26 mouse cellular contexts compared by ENCODE assay signal in the genomic region with DNA sequence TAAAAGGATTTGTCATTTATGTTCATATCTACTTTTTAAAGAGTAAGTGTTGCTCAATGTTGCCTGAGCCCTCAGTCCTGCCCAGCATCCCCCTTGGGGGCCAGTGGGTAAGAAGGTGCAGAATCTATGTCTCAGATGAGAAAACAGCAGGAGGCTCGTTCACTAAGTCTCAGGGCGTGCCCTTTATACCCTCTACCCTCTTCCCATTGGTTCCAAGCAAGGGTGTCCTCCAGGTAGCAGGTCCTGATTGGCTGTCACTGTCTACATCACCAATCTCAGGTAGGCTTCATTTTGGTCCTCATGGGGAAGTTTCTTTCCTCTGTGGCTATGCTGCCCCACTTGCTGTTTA.
DNase-seq lines count a peak whose midpoint lies in the region; ATAC-seq and TF ChIP-seq lines count a peak whose summit lies in the region.
"Had no signal": no experiment of that assay in that cellular context is flagged by ENCODE, and none has a peak within 500 bp of the region (broad histone marks: within the 10 kb centered on the region; RNA-seq: fewer than 3 reads in every experiment).

No protein-coding gene starts in this region.

- no peak for DNase-seq in hindbrain, embryonic 11.5 days (ENCODE audit: low spot score)
- DNase-seq in hindbrain, embryonic 14.5 days (ENCODE audit: low spot score), result no peak
- no peak for DNase-seq in midbrain, postnatal 0 days (ENCODE audit: low spot score)
- DNase-seq in c-Kit-positive CD71-positive TER-119-positive erythroid progenitor cells, embryonic 14.5 days (ENCODE audit: low spot score), result no peak
- DNase-seq: adrenal gland, postnatal 25 days; B cell, adult 2 months; cerebellum, adult 18-20 months; gastrocnemius, adult 2 months; gastrocnemius, postnatal 36 days; heart, adult 18-20 months; heart, postnatal 36 days; kidney, adult 11 months; kidney, postnatal 14 days; lung, embryonic 14.5 days; lung, postnatal 14 days; right cerebral cortex, postnatal 25 days; thymus, postnatal 14 days had no signal

- no peak overlapping the region for H3K4me3 ChIP-seq in hindbrain, embryonic 13.5 days
- H3K4me3 ChIP-seq in hindbrain, embryonic 11.5 days (ENCODE audit: low read depth, low read length), result no peak overlapping the region
- H3K4me3 ChIP-seq in hindbrain, embryonic 14.5 days (replicated peaks; ENCODE audit: low read length), result no peak overlapping the region
- H3K4me3 ChIP-seq in hindbrain, embryonic 15.5 days, result no peak overlapping the region
- no peak overlapping the region for H3K4me3 ChIP-seq in midbrain, postnatal 0 days (ENCODE audit: low read depth, low read length)
- H3K4me3 ChIP-seq: embryonic facial prominence, embryonic 13.5 days; gastrocnemius, adult 2 months; left cerebral cortex, adult 2 months; limb, embryonic 12.5 days; liver, embryonic 15.5 days had no signal

- no peaks in the 10 kb centered on the region for H3K36me3 ChIP-seq in hindbrain, embryonic 13.5 days
- H3K36me3 ChIP-seq in hindbrain, embryonic 11.5 days (ENCODE audit: control insufficient read depth, insufficient read depth, low read length), result no peaks in the 10 kb centered on the region
- no peaks in the 10 kb centered on the region for H3K36me3 ChIP-seq in hindbrain, embryonic 14.5 days (replicated peaks; ENCODE audit: control insufficient read depth, insufficient read depth)
- H3K36me3 ChIP-seq in hindbrain, embryonic 15.5 days, result no peaks in the 10 kb centered on the region
- no peaks in the 10 kb centered on the region for H3K36me3 ChIP-seq in midbrain, postnatal 0 days (ENCODE audit: insufficient read depth, low read length)
- H3K36me3 ChIP-seq: embryonic facial prominence, embryonic 13.5 days; limb, embryonic 12.5 days; liver, embryonic 15.5 days had no signal

- H3K4me2 ChIP-seq in hindbrain, embryonic 13.5 days, result 0 out of 2 replicates have a peak overlapping the region, but pooled peaks have one; percentile 15
- H3K4me2 ChIP-seq in hindbrain, embryonic 11.5 days (replicated peaks; ENCODE audit: low read depth, low read length), result no peak overlapping the region
- peak overlapping the region; percentile 34 for H3K4me2 ChIP-seq in hindbrain, embryonic 14.5 days (replicated peaks)
- H3K4me2 ChIP-seq in hindbrain, embryonic 15.5 days, result peak overlapping the region; percentile 30; the same call in 1 of the 2 replicates
- H3K4me2 ChIP-seq in midbrain, postnatal 0 days (ENCODE audit: low read depth, low read length, poor library complexity, severe bottlenecking), result no peak overlapping the region
- H3K4me2 ChIP-seq: embryonic facial prominence, embryonic 13.5 days; heart, embryonic 11.5 days; limb, embryonic 12.5 days; liver, embryonic 15.5 days; lung, embryonic 14.5 days had no signal

- no peak for TF ChIP-seq CTCF in midbrain, postnatal 0 days (IDR thresholded peaks at IDR 0.05)

- no peaks in the 10 kb centered on the region for H3K9me3 ChIP-seq in hindbrain, embryonic 13.5 days
- no peaks in the 10 kb centered on the region for H3K9me3 ChIP-seq in hindbrain, embryonic 11.5 days (ENCODE audit: control insufficient read depth, low read length)
- H3K9me3 ChIP-seq in hindbrain, embryonic 14.5 days (ENCODE audit: control insufficient read depth, low read length), result no peaks in the 10 kb centered on the region
- H3K9me3 ChIP-seq in hindbrain, embryonic 15.5 days, result no peaks in the 10 kb centered on the region
- H3K9me3 ChIP-seq in midbrain, postnatal 0 days (ENCODE audit: low read length), result no peaks in the 10 kb centered on the region
- H3K9me3 ChIP-seq: embryonic facial prominence, embryonic 13.5 days; limb, embryonic 12.5 days; liver, embryonic 15.5 days had no signal

- no peaks in the 10 kb centered on the region; the same call in 1 of the 2 replicates for H3K4me1 ChIP-seq in hindbrain, embryonic 13.5 days (replicated peaks)
- no peaks in the 10 kb centered on the region for H3K4me1 ChIP-seq in hindbrain, embryonic 11.5 days (replicated peaks; ENCODE audit: control insufficient read depth, insufficient read depth, low read length)
- H3K4me1 ChIP-seq in hindbrain, embryonic 14.5 days (replicated peaks; ENCODE audit: control insufficient read depth, insufficient read depth, low read length), result peaks cover 10% of the 10 kb centered on the region; the same call in 1 of the 2 replicates
- no peaks in the 10 kb centered on the region for H3K4me1 ChIP-seq in hindbrain, embryonic 15.5 days (replicated peaks)
- no peaks in the 10 kb centered on the region for H3K4me1 ChIP-seq in midbrain, postnatal 0 days (ENCODE audit: insufficient read depth, low read length)
- H3K4me1 ChIP-seq: embryonic facial prominence, embryonic 13.5 days; limb, embryonic 12.5 days; liver, embryonic 15.5 days had no signal

- H3K27ac ChIP-seq in hindbrain, embryonic 13.5 days, result peak overlapping the region; percentile 67
- H3K27ac ChIP-seq in hindbrain, embryonic 11.5 days (ENCODE audit: low read depth, low read length), result no peak overlapping the region
- H3K27ac ChIP-seq in hindbrain, embryonic 14.5 days, result peak overlapping the region; percentile 82
- peak overlapping the region; percentile 67; the same call in 1 of the 2 replicates for H3K27ac ChIP-seq in hindbrain, embryonic 15.5 days (replicated peaks)
- H3K27ac ChIP-seq in midbrain, postnatal 0 days (ENCODE audit: low read depth, low read length), result peak overlapping the region; percentile 71; the same call in 1 of the 2 replicates
- H3K27ac ChIP-seq: embryonic facial prominence, embryonic 13.5 days; gastrocnemius, adult 2 months; limb, embryonic 12.5 days; liver, embryonic 15.5 days had no signal

- H3K9ac ChIP-seq in hindbrain, embryonic 13.5 days, result no peak overlapping the region
- no peak overlapping the region for H3K9ac ChIP-seq in hindbrain, embryonic 11.5 days (ENCODE audit: low read depth, low read length)
- H3K9ac ChIP-seq in hindbrain, embryonic 14.5 days, result no peak overlapping the region
- H3K9ac ChIP-seq in hindbrain, embryonic 15.5 days, result no peak overlapping the region
- H3K9ac ChIP-seq in midbrain, postnatal 0 days (replicated peaks; ENCODE audit: low read length, poor library complexity, severe bottlenecking), result no peak overlapping the region
- H3K9ac ChIP-seq: embryonic facial prominence, embryonic 13.5 days; limb, embryonic 12.5 days; liver, embryonic 15.5 days; lung, embryonic 14.5 days had no signal

- ATAC-seq in hindbrain, embryonic 13.5 days (ENCODE audit: low FRiP score), result peak; percentile 73
- no peak for ATAC-seq in hindbrain, embryonic 11.5 days (ENCODE audit: low FRiP score)
- peak; percentile 42; the same call in 1 of the 2 replicates for ATAC-seq in hindbrain, embryonic 14.5 days (ENCODE audit: low FRiP score)
- peak; percentile 51; the same call in 1 of the 2 replicates for ATAC-seq in hindbrain, embryonic 15.5 days (ENCODE audit: low FRiP score, low read depth)
- ATAC-seq in midbrain, postnatal 0 days (ENCODE audit: low FRiP score), result no peak
- no peak for ATAC-seq in megakaryocyte progenitor cell, adult 5-6 weeks (replicated peaks; ENCODE audit: poor library complexity)
- ATAC-seq: inflammation-experienced regulatory T-cells, adult 6 months had no signal

- 76% methylated on average over 2 of the region's 2 CpGs for WGBS in hindbrain, embryonic 13.5 days
- 72% methylated on average over 2 of the region's 2 CpGs for WGBS in hindbrain, embryonic 11.5 days
- 69% methylated on average over 2 of the region's 2 CpGs for WGBS in hindbrain, embryonic 14.5 days
- WGBS in hindbrain, embryonic 15.5 days, result 80% methylated on average over 2 of the region's 2 CpGs
- 71% methylated on average over 2 of the region's 2 CpGs for WGBS in midbrain, postnatal 0 days

- H3K27me3 ChIP-seq in hindbrain, embryonic 13.5 days, result no peaks in the 10 kb centered on the region
- H3K27me3 ChIP-seq in hindbrain, embryonic 11.5 days (ENCODE audit: control insufficient read depth, insufficient read depth, low read length), result no peaks in the 10 kb centered on the region
- no peaks in the 10 kb centered on the region for H3K27me3 ChIP-seq in hindbrain, embryonic 14.5 days (ENCODE audit: control insufficient read depth, insufficient read depth, low read length)
- no peaks in the 10 kb centered on the region for H3K27me3 ChIP-seq in hindbrain, embryonic 15.5 days
- H3K27me3 ChIP-seq in midbrain, postnatal 0 days (ENCODE audit: insufficient read depth, low read length), result no peaks in the 10 kb centered on the region
- H3K27me3 ChIP-seq: embryonic facial prominence, embryonic 13.5 days; limb, embryonic 12.5 days; liver, embryonic 15.5 days had no signal

Comparison
In these comparisons a context has a peak if more than half of its experiments do, and no peak if none do; other contexts are left out.
1. ATAC-seq: peak in hindbrain, embryonic 13.5 days (single experiment), hindbrain, embryonic 14.5 days (single experiment) and hindbrain, embryonic 15.5 days (single experiment); none in hindbrain, embryonic 11.5 days (single experiment), midbrain, postnatal 0 days (single experiment) and megakaryocyte progenitor cell, adult 5-6 weeks (single experiment).
2. H3K4me2 ChIP-seq: peak in hindbrain, embryonic 13.5 days (single experiment), hindbrain, embryonic 14.5 days (single experiment) and hindbrain, embryonic 15.5 days (single experiment); none in hindbrain, embryonic 11.5 days (single experiment) and midbrain, postnatal 0 days (single experiment).